Mouse (Mus musculus): ENCODE measurements around the gene Nfib. TPM values are rescaled to one million over a fixed set of nuclear protein-coding genes. Genes with fewer than 3 reads are reported as not detected.

Nfib gene
- polyA plus RNA-seq, 1 experiment from 2014 or later = 72.0 TPM

GRCm38 (mm10) chr4:82614466-82614805 lies 91.1 kb downstream of the Nfib start:
- H3K4me3 ChIP-seq (replicated peaks; ENCODE audit: low read depth, low read length) = no peak overlapping the region
- H3K27me3 ChIP-seq (ENCODE audit: control insufficient read depth, insufficient read depth, low read length) = no peaks in the 10 kb centered on the region
- WGBS = 16% methylated on average over 7 of the region's 7 CpGs
- H3K27ac ChIP-seq (replicated peaks; ENCODE audit: low read depth, low read length) = 0 out of 2 replicates have a peak overlapping the region, but pooled peaks have one; percentile 27
- no peaks in the 10 kb centered on the region for H3K36me3 ChIP-seq (ENCODE audit: control insufficient read depth, insufficient read depth, low read length)
- no peak for DNase-seq
- H3K4me2 ChIP-seq (ENCODE audit: low read length) = no peak overlapping the region
- H3K9ac ChIP-seq (replicated peaks; ENCODE audit: low read length) = no peak overlapping the region
- 0 out of 2 replicates have a peak, but pooled peaks cover 4% of the 10 kb centered on the region for H3K4me1 ChIP-seq (ENCODE audit: control insufficient read depth, insufficient read depth, low read length)
- no peaks in the 10 kb centered on the region for H3K9me3 ChIP-seq (ENCODE audit: control insufficient read depth, low read length)
- peak; percentile 70; the same call in 1 of the 2 replicates for ATAC-seq (ENCODE audit: low FRiP score, low TSS enrichment)

GRCm38 (mm10) chr4:82613606-82614465 lies 91.7 kb downstream of the Nfib start:
- H3K4me3 ChIP-seq (replicated peaks; ENCODE audit: low read depth, low read length) = no peak overlapping the region
- WGBS = 22% methylated on average over 7 of the region's 7 CpGs
- peak overlapping the region; percentile 49; the same call in 1 of the 2 replicates for H3K27ac ChIP-seq (replicated peaks; ENCODE audit: low read depth, low read length)
- no peaks in the 10 kb centered on the region for H3K9me3 ChIP-seq (ENCODE audit: control insufficient read depth, low read length)
- H3K36me3 ChIP-seq (ENCODE audit: control insufficient read depth, insufficient read depth, low read length) = no peaks in the 10 kb centered on the region
- peak; percentile 92 for DNase-seq
- 0 out of 2 replicates have a peak, but pooled peaks cover 4% of the 10 kb centered on the region for H3K4me1 ChIP-seq (ENCODE audit: control insufficient read depth, insufficient read depth, low read length)
- H3K27me3 ChIP-seq (ENCODE audit: control insufficient read depth, insufficient read depth, low read length) = no peaks in the 10 kb centered on the region
- ATAC-seq (ENCODE audit: low FRiP score, low TSS enrichment) = peak; percentile 67; the same call in 1 of the 2 replicates
- peak overlapping the region; percentile 31; the same call in 1 of the 2 replicates for H3K9ac ChIP-seq (replicated peaks; ENCODE audit: low read length)
- H3K4me2 ChIP-seq (ENCODE audit: low read length) = peak overlapping the region; percentile 26

GRCm38 (mm10) chr4:82609676-82610075 lies 95.9 kb downstream of the Nfib start:
- H3K36me3 ChIP-seq (ENCODE audit: control insufficient read depth, insufficient read depth, low read length) = no peaks in the 10 kb centered on the region
- WGBS = 82% methylated on average over 4 of the region's 4 CpGs

GRCm38 (mm10) chr4:82608768-82609610 lies 96.6 kb downstream of the Nfib start:
- H3K27me3 ChIP-seq (ENCODE audit: control insufficient read depth, insufficient read depth, low read length) = no peaks in the 10 kb centered on the region
- H3K9ac ChIP-seq (replicated peaks; ENCODE audit: low read length) = no peak overlapping the region
- H3K9me3 ChIP-seq (ENCODE audit: control insufficient read depth, low read length) = no peaks in the 10 kb centered on the region
- H3K4me1 ChIP-seq (ENCODE audit: control insufficient read depth, insufficient read depth, low read length) = 0 out of 2 replicates have a peak, but pooled peaks cover 6% of the 10 kb centered on the region
- H3K36me3 ChIP-seq (ENCODE audit: control insufficient read depth, insufficient read depth, low read length) = no peaks in the 10 kb centered on the region
- 87% methylated on average over 9 of the region's 9 CpGs for WGBS
- no peak for DNase-seq
- no peak overlapping the region for H3K27ac ChIP-seq (replicated peaks; ENCODE audit: low read depth, low read length)
- no peak for ATAC-seq (ENCODE audit: low FRiP score, low TSS enrichment)
- H3K4me2 ChIP-seq (ENCODE audit: low read length) = no peak overlapping the region
- no peak overlapping the region for H3K4me3 ChIP-seq (replicated peaks; ENCODE audit: low read depth, low read length)

More at GRCm38 (mm10) chr4:82609676-82610075, 95.9 kb downstream of the Nfib start:
- no peak for ATAC-seq (ENCODE audit: low FRiP score, low TSS enrichment)
- Histone ChIP-seq H3K4me2 (ENCODE audit: low read length) (no peak overlapping the region), H3K9ac (replicated peaks; ENCODE audit: low read length) (no peak overlapping the region), H3K4me1 (ENCODE audit: control insufficient read depth, insufficient read depth, low read length) (0 out of 2 replicates have a peak, but pooled peaks cover 4% of the 10 kb centered on the region), H3K4me3 (replicated peaks; ENCODE audit: low read depth, low read length) (no peak overlapping the region), H3K27me3 (ENCODE audit: control insufficient read depth, insufficient read depth, low read length) (no peaks in the 10 kb centered on the region), H3K9me3 (ENCODE audit: control insufficient read depth, low read length) (no peaks in the 10 kb centered on the region), H3K27ac (replicated peaks; ENCODE audit: low read depth, low read length) (no peak overlapping the region)
- no peak for DNase-seq

GRCm38 (mm10) chr4:82607266-82607665 lies 98.3 kb downstream of the Nfib start:
- Histone ChIP-seq H3K36me3 (ENCODE audit: control insufficient read depth, insufficient read depth, low read length) (no peaks in the 10 kb centered on the region), H3K4me3 (replicated peaks; ENCODE audit: low read depth, low read length) (no peak overlapping the region), H3K4me2 (ENCODE audit: low read length) (no peak overlapping the region), H3K4me1 (ENCODE audit: control insufficient read depth, insufficient read depth, low read length) (0 out of 2 replicates have a peak, but pooled peaks cover 3% of the 10 kb centered on the region), H3K27me3 (ENCODE audit: control insufficient read depth, insufficient read depth, low read length) (no peaks in the 10 kb centered on the region), H3K9me3 (ENCODE audit: control insufficient read depth, low read length) (no peaks in the 10 kb centered on the region), H3K27ac (replicated peaks; ENCODE audit: low read depth, low read length) (no peak overlapping the region), H3K9ac (replicated peaks; ENCODE audit: low read length) (no peak overlapping the region)
- ATAC-seq (ENCODE audit: low FRiP score, low TSS enrichment) (no peak), DNase-seq (no peak)
- 62% methylated on average over 4 of the region's 4 CpGs for WGBS

DNA sequence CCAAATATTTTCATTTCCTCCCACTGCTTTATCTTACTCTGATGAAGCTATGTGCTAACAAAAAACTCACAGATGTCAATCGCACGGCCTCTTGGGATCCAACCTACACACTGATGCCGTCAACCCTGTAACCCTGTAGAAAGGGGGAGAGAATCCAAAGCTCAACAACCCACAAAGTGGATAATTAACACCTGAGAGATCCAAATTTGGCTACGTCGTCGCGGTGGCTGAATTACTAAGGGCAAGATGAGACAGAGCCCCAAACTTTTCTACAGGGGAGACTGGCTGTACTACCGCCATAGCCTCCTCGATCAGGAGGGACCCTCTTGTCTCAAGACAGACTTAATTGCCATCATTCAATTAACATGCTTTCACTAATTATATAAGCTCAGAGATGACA lies 99.2 kb downstream of the Nfib start:
- DNase-seq = no peak
- H3K27ac ChIP-seq (replicated peaks; ENCODE audit: low read depth, low read length) = no peak overlapping the region
- H3K4me1 ChIP-seq (ENCODE audit: control insufficient read depth, insufficient read depth, low read length) = 0 out of 2 replicates have a peak, but pooled peaks cover 3% of the 10 kb centered on the region
- H3K9ac ChIP-seq (replicated peaks; ENCODE audit: low read length) = no peak overlapping the region
- 85% methylated on average over 9 of the region's 9 CpGs for WGBS
- no peak for ATAC-seq (ENCODE audit: low FRiP score, low TSS enrichment)
- no peak overlapping the region for H3K4me3 ChIP-seq (replicated peaks; ENCODE audit: low read depth, low read length)
- no peaks in the 10 kb centered on the region for H3K36me3 ChIP-seq (ENCODE audit: control insufficient read depth, insufficient read depth, low read length)
- H3K27me3 ChIP-seq (ENCODE audit: control insufficient read depth, insufficient read depth, low read length) = no peaks in the 10 kb centered on the region
- no peaks in the 10 kb centered on the region; the same call in 1 of the 2 replicates for H3K9me3 ChIP-seq (ENCODE audit: control insufficient read depth, low read length)
- H3K4me2 ChIP-seq (ENCODE audit: low read length) = no peak overlapping the region

GRCm38 (mm10) chr4:82605034-82605784 lies 100.3 kb downstream of the Nfib start:
- H3K4me3 ChIP-seq (replicated peaks; ENCODE audit: low read depth, low read length) = no peak overlapping the region
- ATAC-seq (ENCODE audit: low FRiP score, low TSS enrichment) (no peak), DNase-seq (peak; percentile 42)
- no peaks in the 10 kb centered on the region; the same call in 1 of the 2 replicates for H3K9me3 ChIP-seq (ENCODE audit: control insufficient read depth, low read length)
- H3K27ac ChIP-seq (replicated peaks; ENCODE audit: low read depth, low read length) = no peak overlapping the region
- H3K4me1 ChIP-seq (ENCODE audit: control insufficient read depth, insufficient read depth, low read length) = 0 out of 2 replicates have a peak, but pooled peaks cover 3% of the 10 kb centered on the region
- H3K27me3 ChIP-seq (ENCODE audit: control insufficient read depth, insufficient read depth, low read length) = no peaks in the 10 kb centered on the region
- WGBS = 56% methylated on average over 14 of the region's 14 CpGs
- H3K9ac ChIP-seq (replicated peaks; ENCODE audit: low read length) = no peak overlapping the region
- no peaks in the 10 kb centered on the region for H3K36me3 ChIP-seq (ENCODE audit: control insufficient read depth, insufficient read depth, low read length)
- H3K4me2 ChIP-seq (ENCODE audit: low read length) = no peak overlapping the region

GRCm38 (mm10) chr4:82604501-82604900 lies 101.0 kb downstream of the Nfib start:
- no peak overlapping the region for H3K9ac ChIP-seq (replicated peaks; ENCODE audit: low read length)
- H3K36me3 ChIP-seq (ENCODE audit: control insufficient read depth, insufficient read depth, low read length) = no peaks in the 10 kb centered on the region
- H3K27ac ChIP-seq (replicated peaks; ENCODE audit: low read depth, low read length) = no peak overlapping the region
- WGBS = 62% methylated on average over 4 of the region's 4 CpGs
- no peaks in the 10 kb centered on the region for H3K27me3 ChIP-seq (ENCODE audit: control insufficient read depth, insufficient read depth, low read length)
- 0 out of 2 replicates have a peak, but pooled peaks cover 3% of the 10 kb centered on the region for H3K4me1 ChIP-seq (ENCODE audit: control insufficient read depth, insufficient read depth, low read length)
- no peak for DNase-seq
- H3K4me3 ChIP-seq (replicated peaks; ENCODE audit: low read depth, low read length) = no peak overlapping the region
- ATAC-seq (ENCODE audit: low FRiP score, low TSS enrichment) = no peak
- H3K4me2 ChIP-seq (ENCODE audit: low read length) = no peak overlapping the region
- H3K9me3 ChIP-seq (ENCODE audit: control insufficient read depth, low read length) = no peaks in the 10 kb centered on the region; the same call in 1 of the 2 replicates
